Mouse (Mus musculus) midbrain, embryonic 10.5 days (tissue): Measurements from ENCODE around the gene Olfr1152. TPM values are rescaled to one million over a fixed set of nuclear protein-coding genes. Genes with fewer than 3 reads are reported as not detected.

ENCODE experiments used
- DNase-seq: peaks from one replicate; pipeline ENCODE4 v3.0.0-alpha.2; 2017; ENCODE audit warnings: low spot score
- H3K27ac ChIP-seq: fragments of 300-500 bp; sonication (generic); replicated peaks from 2 replicates; pipeline ENCODE4 v1.5.1; 2016; ENCODE audit warnings: mild to moderate bottlenecking
- H3K27me3 ChIP-seq: fragments of 300-500 bp; sonication (generic); 2 replicates; pipeline ENCODE4 v1.6.1; 2016; ENCODE audit warnings: low read depth, mild to moderate bottlenecking; ENCODE audit not compliant: poor library complexity, severe bottlenecking
- H3K36me3 ChIP-seq: fragments of 300-500 bp; sonication (generic); 2 replicates; pipeline ENCODE4 v1.6.1; 2016; ENCODE audit warnings: mild to moderate bottlenecking, moderate library complexity
- H3K4me1 ChIP-seq: fragments of 300-500 bp; sonication (generic); 2 replicates; pipeline ENCODE4 v1.6.1; 2016
- H3K4me3 ChIP-seq: fragments of 300-500 bp; sonication (generic); 2 replicates; pipeline ENCODE4 v1.5.1; 2016; ENCODE audit warnings: mild to moderate bottlenecking, moderate library complexity
- H3K9me3 ChIP-seq: fragments of 300-500 bp; sonication (generic); replicated peaks from 2 replicates; pipeline ENCODE4 v1.6.1; 2016; ENCODE audit warnings: mild to moderate bottlenecking
- WGBS: fragments of 180-500 bp; shearing (Covaris S2); methylation state at CpG from one replicate; pipeline ENCODE4 v1.1.7; 2016; 5-methylcytosine and 5-hydroxymethylcytosine counted together
- polyA plus RNA-seq: library from polyadenylated mRNA; unstranded; fragments of >200 nt; fragmentation: Nextera tagmentation; extraction: Ambion mirVana; gene quantifications from 2 replicates; pipeline ENCODE4 v1.2.1, GENCODE M21; 2016

Olfr1152 gene
- polyA plus RNA-seq = 0.01 and 0.02 TPM in 2 replicates

GRCm38 (mm10) chr2:87866192-87866591 is at the start of gene Olfr1152:
Gene Olfr1152, plus strand, starts transcription at chr2:87866492.
- no peak within 1 kb of the TSS for H3K27ac ChIP-seq
- no peaks in the 10 kb centered on the region for H3K4me1 ChIP-seq
- no peaks in the 10 kb centered on the region for H3K27me3 ChIP-seq
- H3K9me3 ChIP-seq = 0 out of 2 replicates have a peak, but pooled peaks cover 4% of the 10 kb centered on the region
- H3K36me3 ChIP-seq = no peaks in the 10 kb centered on the region
- DNase-seq = no peak
- no peak within 1 kb of the TSS for H3K4me3 ChIP-seq

GRCm38 (mm10) chr2:87830233-87830632 is 36.1 kb upstream of the Olfr1152 start, which contains the start of gene Olfr1148:
Gene Olfr1148, plus strand, starts transcription at chr2:87830533.
- no peak for DNase-seq
- Histone ChIP-seq H3K27ac (no peak within 1 kb of the TSS), H3K4me3 (no peak within 1 kb of the TSS), H3K36me3 (no peaks in the 10 kb centered on the region), H3K27me3 (no peaks in the 10 kb centered on the region), H3K9me3 (no peaks in the 10 kb centered on the region), H3K4me1 (no peaks in the 10 kb centered on the region)
- 97% methylated on average over 1 of the region's 1 CpGs for WGBS

GRCm38 (mm10) chr2:87843693-87844092 is 22.6 kb upstream of the Olfr1152 start, which contains the start of gene Olfr1150-ps1:
Gene Olfr1150-ps1, plus strand, starts transcription at chr2:87843993.
- Histone ChIP-seq H3K27me3 (no peaks in the 10 kb centered on the region), H3K4me3 (no peak within 1 kb of the TSS), H3K9me3 (no peaks in the 10 kb centered on the region), H3K36me3 (no peaks in the 10 kb centered on the region), H3K27ac (no peak within 1 kb of the TSS), H3K4me1 (no peaks in the 10 kb centered on the region)
- DNase-seq = no peak
- 79% methylated on average over 1 of the region's 1 CpGs for WGBS

- no peaks in the 10 kb centered on the region for H3K9me3 ChIP-seq
- 91% methylated on average over 1 of the region's 1 CpGs for WGBS
- no peak for DNase-seq
- H3K4me1 ChIP-seq = no peaks in the 10 kb centered on the region
- no peaks in the 10 kb centered on the region for H3K27me3 ChIP-seq
- H3K27ac ChIP-seq = no peak within 1 kb of the TSS
- no peak within 1 kb of the TSS for H3K4me3 ChIP-seq
- no peaks in the 10 kb centered on the region for H3K36me3 ChIP-seq
Measured at GRCm38 (mm10) chr2:87855562-87855961, 10.7 kb upstream of the Olfr1152 start, which contains the start of gene Olfr1151. Gene Olfr1151, plus strand, starts transcription at chr2:87855862.

- H3K9me3 ChIP-seq = peaks cover 4% of the 10 kb centered on the region; the same call in 1 of the 2 replicates
- WGBS = 79% methylated on average over 1 of the region's 1 CpGs
- H3K27ac ChIP-seq = no peak within 1 kb of the TSS
- no peak within 1 kb of the TSS for H3K4me3 ChIP-seq
- H3K27me3 ChIP-seq = no peaks in the 10 kb centered on the region
- H3K4me1 ChIP-seq = no peaks in the 10 kb centered on the region
- no peak for DNase-seq
- no peaks in the 10 kb centered on the region for H3K36me3 ChIP-seq
Measured at GRCm38 (mm10) chr2:87894662-87895061, 28.4 kb downstream of the Olfr1152 start, which contains the start of gene Olfr1153. Gene Olfr1153, plus strand, starts transcription at chr2:87894962.

GRCm38 (mm10) chr2:87905066-87905465 is 38.8 kb downstream of the Olfr1152 start, which contains the start of gene Olfr1154:
Gene Olfr1154, minus strand, starts transcription at chr2:87905166.
- Histone ChIP-seq H3K36me3 (no peaks in the 10 kb centered on the region), H3K27ac (no peak within 1 kb of the TSS), H3K9me3 (no peaks in the 10 kb centered on the region), H3K27me3 (no peaks in the 10 kb centered on the region), H3K4me1 (no peaks in the 10 kb centered on the region), H3K4me3 (no peak within 1 kb of the TSS)
- 91% methylated on average over 1 of the region's 1 CpGs for whole genome bisulfite sequencing
- no peak for DNase-seq

Other genes starting within 250 kb of the Olfr1152 start
- not detected in 2 replicates for gene Olfr1131, start 239.4 kb upstream of the Olfr1152 start, polyA plus RNA-seq
- not detected in 2 replicates for gene Olfr1132, start 229.0 kb upstream of the Olfr1152 start, polyA plus RNA-seq
- gene Olfr1133, start 219.1 kb upstream of the Olfr1152 start, polyA plus RNA-seq = not detected in 2 replicates
- gene Olfr1134, start 208.0 kb upstream of the Olfr1152 start, polyA plus RNA-seq = not detected in 2 replicates
- not detected in 2 replicates for gene Olfr1135, start 192.8 kb upstream of the Olfr1152 start, polyA plus RNA-seq
- not detected in 2 replicates for gene Olfr1136, start 172.5 kb upstream of the Olfr1152 start, polyA plus RNA-seq
- gene Olfr1137, start 153.3 kb upstream of the Olfr1152 start, polyA plus RNA-seq = not detected in 2 replicates
- not detected in 2 replicates for gene Olfr1138, start 126.5 kb upstream of the Olfr1152 start, polyA plus RNA-seq
- gene Olfr1140, start 122.7 kb upstream of the Olfr1152 start, polyA plus RNA-seq = not detected in 2 replicates
- not detected in 2 replicates for gene Olfr1141, start 112.5 kb upstream of the Olfr1152 start, polyA plus RNA-seq
- gene Olfr152, start 87.0 kb upstream of the Olfr1152 start, polyA plus RNA-seq = not detected in 2 replicates
- not detected in 2 replicates for gene Olfr1143, start 65.9 kb upstream of the Olfr1152 start, polyA plus RNA-seq
- not detected in 2 replicates for gene Olfr1145, start 56.7 kb upstream of the Olfr1152 start, polyA plus RNA-seq
- gene Olfr1148, start 36.0 kb upstream of the Olfr1152 start, polyA plus RNA-seq = not detected in 2 replicates
- gene Olfr1150-ps1, start 22.5 kb upstream of the Olfr1152 start, polyA plus RNA-seq = not detected in 2 replicates
- gene Olfr1151, start 10.6 kb upstream of the Olfr1152 start, polyA plus RNA-seq = not detected in 2 replicates
- not detected in 2 replicates for gene Olfr1153, start 28.5 kb downstream of the Olfr1152 start, polyA plus RNA-seq
- gene Olfr1154, start 38.7 kb downstream of the Olfr1152 start, polyA plus RNA-seq = not detected in 2 replicates
- not detected in 2 replicates for gene Olfr1155, start 78.6 kb downstream of the Olfr1152 start, polyA plus RNA-seq
- gene Olfr1156, start 86.6 kb downstream of the Olfr1152 start, polyA plus RNA-seq = not detected in 2 replicates
- gene Olfr1157, start 101.8 kb downstream of the Olfr1152 start, polyA plus RNA-seq = not detected in 2 replicates
- gene Olfr74, start 108.2 kb downstream of the Olfr1152 start, polyA plus RNA-seq = not detected in 2 replicates
- not detected in 2 replicates for gene Olfr1158, start 123.6 kb downstream of the Olfr1152 start, polyA plus RNA-seq
- gene Olfr1160, start 141.8 kb downstream of the Olfr1152 start, polyA plus RNA-seq = not detected in 2 replicates
- gene Olfr1161, start 156.3 kb downstream of the Olfr1152 start, polyA plus RNA-seq = not detected in 2 replicates
- gene Olfr73, start 171.2 kb downstream of the Olfr1152 start, polyA plus RNA-seq = not detected in 2 replicates
- not detected in 2 replicates for gene Olfr1162, start 184.6 kb downstream of the Olfr1152 start, polyA plus RNA-seq
- not detected in 2 replicates for gene Olfr1163, start 205.3 kb downstream of the Olfr1152 start, polyA plus RNA-seq
- gene Olfr1164, start 227.5 kb downstream of the Olfr1152 start, polyA plus RNA-seq = not detected in 2 replicates